ENCODE assay signal across 29 mouse cellular contexts in genomic region chr11:112722936-112723335, GRCm38 (mm10). TPM values are rescaled to one million over a fixed set of nuclear protein-coding genes. Genes with fewer than 3 reads are reported as not detected.
"Had no signal": no experiment of that assay in that cellular context is flagged by ENCODE, and none has a peak within 500 bp of the region (broad histone marks: within the 10 kb centered on the region; RNA-seq: fewer than 3 reads in every experiment).

No protein-coding gene starts in this region.

- ATAC-seq: inflammation-experienced regulatory T-cells, adult 6 months; midbrain, embryonic 13.5 days; midbrain, embryonic 16.5 days had no signal

- H3K27ac ChIP-seq: layer of hippocampus, adult 2 months; left cerebral cortex, adult 2 months; limb, embryonic 10.5 days; limb, embryonic 13.5 days; liver, embryonic 13.5 days; lung, embryonic 15.5 days; midbrain, embryonic 10.5 days; midbrain, embryonic 13.5 days; neural tube, embryonic 13.5 days had no signal

- H3K4me1 ChIP-seq: liver, embryonic 13.5 days; lung, embryonic 15.5 days; megakaryocyte, embryonic 14.5 days; midbrain, embryonic 13.5 days; neural tube, embryonic 13.5 days had no signal

- H3K9ac ChIP-seq: limb, embryonic 13.5 days; liver, embryonic 13.5 days; lung, embryonic 15.5 days; midbrain, embryonic 13.5 days; neural tube, embryonic 13.5 days had no signal

- H3K4me3 ChIP-seq: layer of hippocampus, adult 2 months; left cerebral cortex, adult 2 months; limb, embryonic 10.5 days; limb, embryonic 13.5 days; liver, embryonic 13.5 days; lung, embryonic 15.5 days; megakaryocyte, embryonic 14.5 days; midbrain, embryonic 10.5 days; midbrain, embryonic 13.5 days; myocyte; neural tube, embryonic 13.5 days had no signal

- H3K27me3 ChIP-seq: limb, embryonic 13.5 days; liver, embryonic 13.5 days; lung, embryonic 15.5 days; megakaryocyte, embryonic 14.5 days; midbrain, embryonic 13.5 days; neural tube, embryonic 13.5 days had no signal

- H3K9me3 ChIP-seq: limb, embryonic 10.5 days; lung, embryonic 15.5 days; midbrain, embryonic 10.5 days; midbrain, embryonic 13.5 days had no signal

- H3K4me2 ChIP-seq: limb, embryonic 13.5 days; liver, embryonic 13.5 days; lung, embryonic 15.5 days; midbrain, embryonic 13.5 days; neural tube, embryonic 13.5 days had no signal

- H3K36me3 ChIP-seq: limb, embryonic 10.5 days; limb, embryonic 13.5 days; liver, embryonic 13.5 days; lung, embryonic 15.5 days; midbrain, embryonic 10.5 days; midbrain, embryonic 13.5 days; neural tube, embryonic 13.5 days had no signal

- DNase-seq: kidney, adult 18-20 months; kidney, adult 9 months; kidney, postnatal 14 days; kidney, postnatal 4 days; layer of hippocampus, adult 9-11 months; layer of hippocampus, postnatal 36 days; liver, embryonic 13.5 days; lung, adult 18-20 months; lung, postnatal 10 days; lung, postnatal 36 days; retina, postnatal 1 day; right cerebral cortex, postnatal 25 days; spleen, adult 18-20 months; thymus, adult 18-20 months; thymus, postnatal 36 days had no signal

RNA-seq across cellular contexts. Expression of gene Sox9, which starts 59.1 kb away (rescaled TPM):
- total RNA-seq: monocyte, adult 5-6 weeks; neutrophil, adult 5-6 weeks had no signal
- polyA plus RNA-seq: inflammation-experienced regulatory T-cells, adult 6 months had no signal
